Mouse (Mus musculus): ENCODE results near the gene Adora3. TPM values are rescaled to one million over a fixed set of nuclear protein-coding genes. Genes with fewer than 3 reads are reported as not detected.

Gene Adora3
- total RNA-seq (2021), result under 1 TPM; 0.69 to 0.89 TPM

- no peak for DNase-seq (ENCODE audit: extremely low spot score in 1 of 2, low spot score in 1 of 2)
These were observed at the start of gene Adora3, which contains the start of gene Tmigd3 for GRCm38 (mm10) chr3:105870558-105870957. TSS of gene Adora3 (plus strand) at chr3:105870858. TSS of gene Tmigd3 (plus strand) at chr3:105870903.

DNA sequence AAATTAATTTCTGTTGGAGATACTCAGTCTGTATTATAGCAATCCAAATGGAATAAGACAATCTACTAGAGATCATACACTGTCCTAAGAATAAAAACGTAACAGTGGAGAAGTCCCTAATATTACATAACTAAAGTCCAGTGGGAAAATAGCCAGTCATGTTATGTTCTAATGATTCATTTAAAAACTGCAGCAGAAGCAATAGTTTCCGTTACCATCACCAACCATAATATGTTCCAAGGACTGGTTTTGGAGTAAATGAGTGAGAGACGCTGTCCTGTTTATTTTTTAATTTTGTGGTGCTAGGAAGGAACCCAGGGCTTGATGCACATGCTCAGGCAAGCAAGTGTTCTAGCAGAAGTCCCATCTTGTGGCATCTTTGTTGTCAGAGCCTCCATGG is 49.2 kb upstream of the Adora3 start:
- DNase-seq (ENCODE audit: extremely low spot score in 1 of 2, low spot score in 1 of 2), result no peak

DNA sequence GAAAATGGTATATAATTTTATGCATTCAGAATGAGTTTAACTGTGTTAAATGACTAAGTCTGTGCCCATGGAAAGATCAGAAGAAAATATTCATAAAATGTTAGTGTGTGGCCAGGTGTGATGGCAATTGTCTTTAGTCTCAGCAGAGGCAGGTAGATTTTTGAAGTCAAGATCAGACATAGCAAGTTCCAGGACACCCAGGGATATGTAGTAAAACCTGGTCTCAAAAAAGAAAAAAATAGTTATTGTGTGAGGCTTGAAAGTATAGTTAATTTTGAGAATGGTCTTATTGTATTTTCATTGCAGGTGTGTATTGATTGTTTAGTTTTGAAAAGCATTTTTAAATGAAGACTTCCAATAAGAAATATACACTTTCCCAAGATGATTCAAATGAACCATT is 47.0 kb upstream of the Adora3 start:
- no peak for DNase-seq (ENCODE audit: extremely low spot score in 1 of 2, low spot score in 1 of 2)

- DNase-seq (ENCODE audit: extremely low spot score in 1 of 2, low spot score in 1 of 2), result no peak
These were observed 46.6 kb upstream of the Adora3 start for GRCm38 (mm10) chr3:105824103-105824502.

GRCm38 (mm10) chr3:105824704-105825103 is 46.0 kb upstream of the Adora3 start:
- DNase-seq (ENCODE audit: extremely low spot score in 1 of 2, low spot score in 1 of 2), result no peak

DNA sequence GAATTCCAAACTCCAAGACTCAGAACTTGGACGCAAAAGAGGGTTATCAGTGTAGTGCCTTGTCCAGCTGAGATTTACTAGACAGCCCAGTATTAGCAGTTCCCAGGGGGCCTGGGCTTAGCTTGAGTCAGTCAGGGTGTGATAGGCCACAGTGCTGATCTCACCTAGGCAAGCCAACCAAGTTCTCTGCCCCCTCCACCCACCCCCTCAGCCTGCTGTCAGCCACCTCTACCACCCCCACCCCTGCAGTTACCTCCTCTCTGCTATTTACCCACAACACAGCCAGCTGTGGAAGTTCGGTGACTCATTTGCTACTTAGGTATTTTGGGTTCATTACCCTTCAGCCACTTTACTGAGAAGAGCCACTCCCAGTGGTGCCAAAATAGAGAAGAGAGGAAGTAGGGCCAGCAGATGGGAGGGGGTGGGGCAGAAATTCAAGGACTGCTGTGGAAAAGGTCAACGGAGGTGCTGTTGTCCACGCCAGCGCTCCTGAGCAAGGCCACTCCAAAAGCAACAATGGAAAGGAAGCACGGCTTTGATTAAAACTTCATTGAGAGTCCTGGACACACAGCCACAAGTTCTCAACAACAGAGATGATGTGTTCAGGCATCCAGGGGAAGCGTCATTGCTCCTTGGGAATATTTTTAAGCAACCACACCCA is 45.0 kb upstream of the Adora3 start:
- no peak for DNase-seq (ENCODE audit: extremely low spot score in 1 of 2, low spot score in 1 of 2)

- no peak for DNase-seq (ENCODE audit: extremely low spot score in 1 of 2, low spot score in 1 of 2)
These were observed 39.1 kb upstream of the Adora3 start for GRCm38 (mm10) chr3:105831584-105831983.

- DNase-seq (ENCODE audit: extremely low spot score in 1 of 2, low spot score in 1 of 2), result no peak
These were observed 34.8 kb upstream of the Adora3 start for GRCm38 (mm10) chr3:105835875-105836274.

GRCm38 (mm10) chr3:105836883-105837282 is 33.8 kb upstream of the Adora3 start:
- no peak for DNase-seq (ENCODE audit: extremely low spot score in 1 of 2, low spot score in 1 of 2)

DNA sequence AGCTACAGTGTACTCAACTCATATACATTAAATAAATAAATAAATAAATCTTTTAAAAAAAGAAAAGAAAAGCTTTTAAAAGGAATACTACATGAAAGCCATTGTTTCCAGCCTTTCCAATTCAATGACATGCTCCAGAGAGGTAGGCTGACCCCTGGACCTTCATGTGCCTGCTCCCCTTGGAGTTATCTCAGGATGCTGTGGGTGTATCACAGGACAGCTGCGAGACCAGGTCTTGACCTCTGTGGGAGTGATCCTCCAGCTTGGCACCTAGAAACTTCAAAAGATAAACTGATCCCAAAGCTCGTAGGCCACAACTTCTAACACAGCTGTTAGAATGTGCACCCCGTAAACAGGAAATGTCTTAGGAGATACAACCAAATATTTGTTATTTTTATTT is 32.0 kb upstream of the Adora3 start:
- no peak for DNase-seq (ENCODE audit: extremely low spot score in 1 of 2, low spot score in 1 of 2)

- DNase-seq (ENCODE audit: extremely low spot score in 1 of 2, low spot score in 1 of 2), result no peak
These were observed 30.8 kb upstream of the Adora3 start for GRCm38 (mm10) chr3:105839836-105840235.

GRCm38 (mm10) chr3:105846294-105847069 is 24.2 kb upstream of the Adora3 start:
- no peak for DNase-seq (ENCODE audit: extremely low spot score in 1 of 2, low spot score in 1 of 2)

DNA sequence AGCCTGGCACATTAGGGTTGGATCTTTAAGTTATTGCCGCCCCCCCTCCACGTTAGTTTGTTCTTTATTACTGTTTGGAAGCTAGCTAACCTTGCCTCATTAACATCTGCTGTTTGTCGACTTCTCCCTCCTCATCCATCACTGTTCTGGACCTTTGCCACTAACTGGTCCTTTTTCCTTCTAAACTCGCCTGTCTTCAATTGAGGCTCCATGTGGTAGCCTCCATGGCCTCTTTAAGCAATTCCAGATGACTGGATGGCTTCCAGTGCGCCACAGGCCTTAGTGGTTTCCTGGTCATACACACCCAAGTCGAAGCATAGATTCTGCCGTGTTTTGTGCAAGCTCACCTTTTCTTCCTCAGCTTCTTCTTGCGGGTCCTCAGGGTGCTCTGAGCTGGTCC is 16.9 kb upstream of the Adora3 start:
- DNase-seq (ENCODE audit: extremely low spot score in 1 of 2, low spot score in 1 of 2), result no peak

DNA sequence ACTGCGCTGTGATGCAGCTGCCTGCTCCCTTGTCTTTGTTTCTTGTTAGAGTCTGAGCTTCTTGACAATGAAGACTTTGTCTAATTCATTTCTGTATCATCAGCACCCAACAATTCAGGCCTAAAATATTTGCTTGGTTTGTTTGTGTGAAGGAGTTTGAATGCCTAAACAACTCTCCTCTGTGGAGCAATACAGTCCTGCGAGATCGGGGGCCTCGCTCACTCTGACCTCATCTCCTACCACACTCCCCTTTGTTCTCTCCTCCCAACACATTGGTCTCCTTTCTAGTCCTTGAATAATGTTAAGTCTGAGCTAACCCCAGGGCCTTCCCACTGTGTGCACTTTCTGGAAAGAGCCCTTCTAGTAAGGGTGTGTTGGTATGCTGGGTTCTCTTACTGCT is 15.9 kb upstream of the Adora3 start:
- DNase-seq (ENCODE audit: extremely low spot score in 1 of 2, low spot score in 1 of 2), result no peak

DNA sequence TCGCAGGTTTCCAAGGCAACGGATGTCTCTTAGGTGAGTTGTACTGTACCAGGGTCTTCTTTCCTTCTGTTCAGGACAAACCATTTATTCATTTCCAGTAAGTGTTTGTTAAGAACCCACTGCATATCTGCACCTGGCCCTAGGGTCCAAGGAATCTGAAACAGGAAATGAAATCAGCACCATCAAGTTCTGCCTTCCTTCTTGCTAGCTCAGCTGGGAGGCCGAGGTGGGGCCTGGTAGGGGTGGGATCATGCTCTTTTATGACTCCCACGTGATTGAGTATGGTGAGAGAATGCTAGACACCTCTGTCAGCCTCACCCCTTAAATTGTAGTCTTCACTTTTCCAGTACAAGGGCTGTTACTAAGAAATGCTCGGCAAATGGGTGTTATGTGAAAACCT is 13.1 kb upstream of the Adora3 start:
- no peak for DNase-seq (ENCODE audit: extremely low spot score in 1 of 2, low spot score in 1 of 2)

GRCm38 (mm10) chr3:105861747-105862366 is 8.8 kb upstream of the Adora3 start:
- no peak for DNase-seq (ENCODE audit: extremely low spot score in 1 of 2, low spot score in 1 of 2)

- DNase-seq (ENCODE audit: extremely low spot score in 1 of 2, low spot score in 1 of 2), result no peak
These were observed 6.5 kb upstream of the Adora3 start for GRCm38 (mm10) chr3:105864123-105864522.

- DNase-seq (ENCODE audit: extremely low spot score in 1 of 2, low spot score in 1 of 2), result no peak
These were observed 5.5 kb upstream of the Adora3 start for GRCm38 (mm10) chr3:105865122-105865521.

DNA sequence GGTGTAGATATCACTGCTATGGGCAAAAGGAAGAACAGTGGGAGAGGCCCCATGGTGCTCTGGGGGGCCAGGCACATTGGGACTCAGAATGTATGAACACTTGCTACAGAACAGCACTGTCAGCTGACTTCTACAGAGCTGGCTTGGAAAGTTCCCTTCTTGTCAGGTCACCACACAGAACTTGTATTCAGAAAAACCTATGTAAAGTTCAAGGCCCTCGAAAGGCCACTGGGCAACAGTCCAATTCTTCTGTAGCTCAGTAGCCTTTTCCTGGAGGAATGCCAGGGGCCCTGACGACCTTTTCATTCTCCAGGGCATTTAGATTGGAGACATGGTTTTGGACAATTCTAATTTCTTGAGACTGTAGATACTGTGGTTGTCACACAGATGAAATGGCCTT is 2.5 kb upstream of the Adora3 start:
- DNase-seq (ENCODE audit: extremely low spot score in 1 of 2, low spot score in 1 of 2), result no peak

- DNase-seq (ENCODE audit: extremely low spot score in 1 of 2, low spot score in 1 of 2), result no peak
These were observed 1.4 kb downstream of the Adora3 start for GRCm38 (mm10) chr3:105872034-105872433.

GRCm38 (mm10) chr3:105872579-105872978 is 1.9 kb downstream of the Adora3 start:
- no peak for DNase-seq (ENCODE audit: extremely low spot score in 1 of 2, low spot score in 1 of 2)
